Mouse (Mus musculus) liver, adult (tissue): ENCODE measurements around the gene Nxph3.

Source experiments
- GATA4 ChIP-seq: IDR thresholded peaks from 2 replicates; pipeline ENCODE4 v1.6.1; 2014; ENCODE audit warnings: mild to moderate bottlenecking, low read length; ENCODE audit not compliant: insufficient replicate concordance

Gene Nxph3

GRCm38 (mm10) chr11:95532353-95533072 is 18.1 kb upstream of the Nxph3 start:
- no peak for TF ChIP-seq GATA4

- no peak for TF ChIP-seq GATA4
Measured at GRCm38 (mm10) chr11:95528231-95528630, 13.9 kb upstream of the Nxph3 start.

GRCm38 (mm10) chr11:95527307-95527706 is 12.9 kb upstream of the Nxph3 start:
- no peak for TF ChIP-seq GATA4

- TF ChIP-seq GATA4: no peak
Measured at GRCm38 (mm10) chr11:95521563-95521962, 7.2 kb upstream of the Nxph3 start.

GRCm38 (mm10) chr11:95520456-95521072 is 6.2 kb upstream of the Nxph3 start:
- TF ChIP-seq GATA4: no peak

GRCm38 (mm10) chr11:95519996-95520395 is 5.6 kb upstream of the Nxph3 start:
- TF ChIP-seq GATA4: no peak

GRCm38 (mm10) chr11:95519299-95519698 is 4.9 kb upstream of the Nxph3 start:
- TF ChIP-seq GATA4: no peak

- TF ChIP-seq GATA4: no peak
Measured at GRCm38 (mm10) chr11:95517162-95517561, 2.8 kb upstream of the Nxph3 start.

GRCm38 (mm10) chr11:95516491-95516911 is 2.1 kb upstream of the Nxph3 start:
- TF ChIP-seq GATA4: no peak

- TF ChIP-seq GATA4: no peak
Measured at GRCm38 (mm10) chr11:95515376-95516323, 1.3 kb upstream of the Nxph3 start.

GRCm38 (mm10) chr11:95513461-95514297 is 691 bp downstream of the Nxph3 start:
- no peak for TF ChIP-seq GATA4

- no peak for TF ChIP-seq GATA4
Measured at GRCm38 (mm10) chr11:95512383-95512782, 2.0 kb downstream of the Nxph3 start.

- no peak for TF ChIP-seq GATA4
Measured at GRCm38 (mm10) chr11:95511919-95512318, 2.5 kb downstream of the Nxph3 start.

- no peak for TF ChIP-seq GATA4
Measured at GRCm38 (mm10) chr11:95510631-95511030, 3.7 kb downstream of the Nxph3 start.
